Comparison of ENCODE assay signal across 14 mouse cellular contexts in the genomic region with DNA sequence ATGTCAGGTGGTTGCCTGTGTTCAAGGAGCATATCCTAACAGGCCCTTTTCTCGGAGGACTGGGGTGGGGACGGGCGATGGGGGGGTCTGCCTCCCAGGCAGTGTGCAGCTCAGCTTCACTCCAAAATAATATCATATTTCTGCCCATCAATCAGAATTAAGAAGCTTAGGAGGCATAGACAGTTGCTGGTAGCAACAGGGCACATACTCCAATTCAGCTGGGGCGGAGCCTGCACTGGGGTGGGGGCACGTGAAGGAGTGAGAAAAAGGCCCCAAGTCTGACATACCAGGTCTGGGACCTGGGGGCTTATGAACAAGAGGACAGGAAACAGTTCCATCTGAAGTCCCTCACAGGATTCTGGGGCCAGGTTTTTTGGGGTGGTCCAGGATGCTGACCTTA.
DNase-seq lines count a peak whose midpoint lies in the region; ATAC-seq and TF ChIP-seq lines count a peak whose summit lies in the region.
"Had no signal": no experiment of that assay in that cellular context is flagged by ENCODE, and none has a peak within 500 bp of the region (broad histone marks: within the 10 kb centered on the region; RNA-seq: fewer than 3 reads in every experiment).

No protein-coding gene starts in this region.

- H3K27ac ChIP-seq in lung, embryonic 15.5 days, result peak overlapping the region; percentile 73; the same call in 1 of the 2 replicates
- H3K27ac ChIP-seq in forebrain, embryonic 15.5 days (replicated peaks), result peak overlapping the region; percentile 89; the same call in 1 of the 2 replicates
- H3K27ac ChIP-seq in hindbrain, postnatal 0 days, result no peak overlapping the region
- H3K27ac ChIP-seq in neural tube, embryonic 13.5 days (replicated peaks), result no peak overlapping the region

- H3K4me1 ChIP-seq in lung, embryonic 15.5 days, result peaks cover 36% of the 10 kb centered on the region
- peaks cover 40% of the 10 kb centered on the region for H3K4me1 ChIP-seq in forebrain, embryonic 15.5 days
- peaks cover 22% of the 10 kb centered on the region; the same call in 1 of the 2 replicates for H3K4me1 ChIP-seq in hindbrain, postnatal 0 days (ENCODE audit: insufficient read depth, low read length)
- H3K4me1 ChIP-seq in neural tube, embryonic 13.5 days (replicated peaks), result peaks cover 41% of the 10 kb centered on the region

- H3K27me3 ChIP-seq in lung, embryonic 15.5 days, result no peaks in the 10 kb centered on the region
- H3K27me3 ChIP-seq in forebrain, embryonic 15.5 days, result no peaks in the 10 kb centered on the region
- no peaks in the 10 kb centered on the region for H3K27me3 ChIP-seq in hindbrain, postnatal 0 days (ENCODE audit: insufficient read depth, low read length)
- no peaks in the 10 kb centered on the region for H3K27me3 ChIP-seq in neural tube, embryonic 13.5 days

- no peak for DNase-seq in lung, postnatal 36 days
- peak; percentile 10 for DNase-seq in hindbrain, postnatal 0 days (ENCODE audit: low spot score)
- no peak for DNase-seq in embryo, embryonic 9.5 days (ENCODE audit: extremely low spot score)
- no peak for DNase-seq in layer of hippocampus, adult 18-20 months (ENCODE audit: low spot score in 2 of 2)
- DNase-seq: cerebellum, adult 11 months; cerebellum, postnatal 36 days; heart, postnatal 4 days; kidney, adult 18-20 months had no signal

- no peak for ATAC-seq in lung, embryonic 15.5 days (ENCODE audit: borderline replicate concordance, extremely low read depth, low FRiP score, low TSS enrichment)
- no peak for ATAC-seq in forebrain, embryonic 15.5 days (replicated peaks)
- peak; percentile 50; the same call in 1 of the 2 replicates for ATAC-seq in hindbrain, postnatal 0 days
- ATAC-seq in neural tube, embryonic 13.5 days (ENCODE audit: low read depth), result no peak
- no peak for ATAC-seq in megakaryocyte-erythroid progenitor cell, adult 5-6 weeks (replicated peaks; ENCODE audit: low FRiP score, low TSS enrichment, poor library complexity, severe bottlenecking)

- peak overlapping the region; percentile 55; the same call in 1 of the 2 replicates for H3K4me3 ChIP-seq in lung, embryonic 15.5 days
- peak overlapping the region; percentile 67 for H3K4me3 ChIP-seq in forebrain, embryonic 15.5 days
- H3K4me3 ChIP-seq in hindbrain, postnatal 0 days (ENCODE audit: low read length), result peak overlapping the region; percentile 52
- H3K4me3 ChIP-seq in neural tube, embryonic 13.5 days, result peak overlapping the region; percentile 58
- H3K4me3 ChIP-seq: erythroblast, embryonic 14.5 days had no signal

- H3K4me2 ChIP-seq in lung, embryonic 15.5 days, result peak overlapping the region; percentile 91
- peak overlapping the region; percentile 90 for H3K4me2 ChIP-seq in forebrain, embryonic 15.5 days (replicated peaks)
- peak overlapping the region; percentile 95 for H3K4me2 ChIP-seq in hindbrain, postnatal 0 days (ENCODE audit: low read depth, low read length)
- peak overlapping the region; percentile 83 for H3K4me2 ChIP-seq in neural tube, embryonic 13.5 days

- no peak for TF ChIP-seq CTCF in hindbrain, postnatal 0 days (IDR thresholded peaks at IDR 0.05; ENCODE audit: low read depth)

- H3K9me3 ChIP-seq in lung, embryonic 15.5 days, result no peaks in the 10 kb centered on the region
- no peaks in the 10 kb centered on the region for H3K9me3 ChIP-seq in forebrain, embryonic 15.5 days
- H3K9me3 ChIP-seq in hindbrain, postnatal 0 days (ENCODE audit: low read length), result no peaks in the 10 kb centered on the region
- no peaks in the 10 kb centered on the region for H3K9me3 ChIP-seq in neural tube, embryonic 13.5 days
- H3K9me3 ChIP-seq: heart, embryonic 12.5 days had no signal

- H3K36me3 ChIP-seq in lung, embryonic 15.5 days, result no peaks in the 10 kb centered on the region
- H3K36me3 ChIP-seq in forebrain, embryonic 15.5 days, result no peaks in the 10 kb centered on the region
- H3K36me3 ChIP-seq in hindbrain, postnatal 0 days (ENCODE audit: insufficient read depth, low read length), result no peaks in the 10 kb centered on the region
- H3K36me3 ChIP-seq in neural tube, embryonic 13.5 days, result no peaks in the 10 kb centered on the region
- H3K36me3 ChIP-seq: heart, embryonic 12.5 days had no signal

- H3K9ac ChIP-seq in lung, embryonic 15.5 days, result no peak overlapping the region
- H3K9ac ChIP-seq in forebrain, embryonic 15.5 days (replicated peaks), result peak overlapping the region; percentile 82; the same call in 1 of the 2 replicates
- H3K9ac ChIP-seq in hindbrain, postnatal 0 days (replicated peaks; ENCODE audit: low read length), result no peak overlapping the region
- H3K9ac ChIP-seq in neural tube, embryonic 13.5 days, result peak overlapping the region; percentile 44; the same call in 1 of the 2 replicates
- H3K9ac ChIP-seq: heart, embryonic 12.5 days had no signal

- 68% methylated on average over 5 of the region's 5 CpGs for WGBS in lung, embryonic 15.5 days
- 71% methylated on average over 5 of the region's 5 CpGs for WGBS in forebrain, embryonic 15.5 days
- WGBS in hindbrain, postnatal 0 days, result 46% methylated on average over 5 of the region's 5 CpGs
- 81% methylated on average over 5 of the region's 5 CpGs for WGBS in neural tube, embryonic 13.5 days

Comparison
In these comparisons a context has a peak if more than half of its experiments do, and no peak if none do; other contexts are left out.
1. H3K27ac ChIP-seq: peak in lung, embryonic 15.5 days (single experiment) and forebrain, embryonic 15.5 days (single experiment); none in hindbrain, postnatal 0 days (single experiment) and neural tube, embryonic 13.5 days (single experiment).
2. H3K9ac ChIP-seq: peak in forebrain, embryonic 15.5 days (single experiment) and neural tube, embryonic 13.5 days (single experiment); none in lung, embryonic 15.5 days (single experiment) and hindbrain, postnatal 0 days (single experiment).
3. Peak in every context shown above with its lines, with median percentiles within 50 percentile points of each other: H3K4me2 ChIP-seq and H3K4me3 ChIP-seq.